Mouse (Mus musculus): ENCODE data around the gene Wdr73. TPM values are rescaled to one million over a fixed set of nuclear protein-coding genes. Genes with fewer than 3 reads are reported as not detected.

The Wdr73 gene
- polyA plus RNA-seq, 1 experiment from 2014 or later, result 16.8 TPM

DNA sequence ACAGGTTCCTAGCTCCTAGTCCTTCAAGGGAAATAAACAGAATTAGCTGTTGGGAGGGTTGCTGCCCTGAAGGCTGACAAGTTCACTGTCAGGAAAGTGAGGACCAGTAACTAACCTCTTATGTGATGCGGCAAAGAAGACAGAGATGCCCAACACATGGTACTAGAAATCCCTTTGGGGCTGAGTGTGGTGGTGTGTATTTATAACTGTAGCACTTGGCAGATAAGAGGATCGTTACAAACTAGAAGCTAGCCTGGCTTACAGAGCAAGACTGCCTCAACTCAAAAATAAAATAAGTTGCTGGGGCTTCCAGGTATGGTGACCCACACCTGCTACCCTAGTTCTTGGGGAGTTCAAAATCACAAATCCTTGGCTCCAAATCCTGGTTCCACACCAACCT, 51.8 kb downstream of the Wdr73 start:
- Histone ChIP-seq H3K4me1 (replicated peaks; ENCODE audit: control insufficient read depth, insufficient read depth) (no peaks in the 10 kb centered on the region), H3K27me3 (ENCODE audit: control insufficient read depth, insufficient read depth, low read length) (no peaks in the 10 kb centered on the region), H3K4me2 (replicated peaks; ENCODE audit: low read depth) (no peak overlapping the region), H3K4me3 (ENCODE audit: low read depth, low read length) (no peak overlapping the region), H3K27ac (replicated peaks) (no peak overlapping the region), H3K9ac (ENCODE audit: low read length) (no peak overlapping the region), H3K9me3 (ENCODE audit: control insufficient read depth, low read length) (no peaks in the 10 kb centered on the region), H3K36me3 (ENCODE audit: control insufficient read depth, insufficient read depth, low read length) (no peaks in the 10 kb centered on the region)
- 77% methylated on average over 2 of the region's 2 CpGs for WGBS
- ATAC-seq (ENCODE audit: low FRiP score, low TSS enrichment) (no peak), DNase-seq (ENCODE audit: low spot score) (no peak)
- no peak for TF ChIP-seq EP300 (optimal IDR thresholded peaks at IDR 0.05)
- no peak for TF ChIP-seq CTCF (IDR thresholded peaks at IDR 0.05; ENCODE audit: low read depth)

- ATAC-seq (ENCODE audit: low FRiP score, low TSS enrichment) (no peak), DNase-seq (ENCODE audit: low spot score) (no peak)
- TF ChIP-seq CTCF (IDR thresholded peaks at IDR 0.05; ENCODE audit: low read depth), result no peak
- H3K4me3 ChIP-seq (ENCODE audit: low read depth, low read length), result no peak overlapping the region
- H3K4me2 ChIP-seq (replicated peaks; ENCODE audit: low read depth), result no peak overlapping the region
- no peak overlapping the region for H3K9ac ChIP-seq (ENCODE audit: low read length)
- 86% methylated on average over 5 of the region's 5 CpGs for WGBS
- H3K27ac ChIP-seq (replicated peaks), result no peak overlapping the region
- no peaks in the 10 kb centered on the region for H3K36me3 ChIP-seq (ENCODE audit: control insufficient read depth, insufficient read depth, low read length)
- no peaks in the 10 kb centered on the region for H3K4me1 ChIP-seq (replicated peaks; ENCODE audit: control insufficient read depth, insufficient read depth)
- H3K27me3 ChIP-seq (ENCODE audit: control insufficient read depth, insufficient read depth, low read length), result no peaks in the 10 kb centered on the region
- no peaks in the 10 kb centered on the region for H3K9me3 ChIP-seq (ENCODE audit: control insufficient read depth, low read length)
Observed at GRCm38 (mm10) chr7:80846709-80847108, 54.4 kb downstream of the Wdr73 start.

- Histone ChIP-seq H3K4me1 (replicated peaks; ENCODE audit: control insufficient read depth, insufficient read depth) (no peaks in the 10 kb centered on the region), H3K27ac (replicated peaks) (no peak overlapping the region), H3K27me3 (ENCODE audit: control insufficient read depth, insufficient read depth, low read length) (no peaks in the 10 kb centered on the region), H3K4me2 (replicated peaks; ENCODE audit: low read depth) (no peak overlapping the region), H3K9ac (ENCODE audit: low read length) (0 out of 2 replicates have a peak overlapping the region, but pooled peaks have one; percentile 27), H3K9me3 (ENCODE audit: control insufficient read depth, low read length) (no peaks in the 10 kb centered on the region), H3K4me3 (ENCODE audit: low read depth, low read length) (no peak overlapping the region), H3K36me3 (ENCODE audit: control insufficient read depth, insufficient read depth, low read length) (no peaks in the 10 kb centered on the region)
- no peak for TF ChIP-seq EP300 (optimal IDR thresholded peaks at IDR 0.05)
- DNase-seq (ENCODE audit: low spot score) (no peak), ATAC-seq (ENCODE audit: low FRiP score, low TSS enrichment) (no peak)
- WGBS, result 74% methylated on average over 10 of the region's 10 CpGs
Observed at GRCm38 (mm10) chr7:80846280-80846678, 54.8 kb downstream of the Wdr73 start.

DNA sequence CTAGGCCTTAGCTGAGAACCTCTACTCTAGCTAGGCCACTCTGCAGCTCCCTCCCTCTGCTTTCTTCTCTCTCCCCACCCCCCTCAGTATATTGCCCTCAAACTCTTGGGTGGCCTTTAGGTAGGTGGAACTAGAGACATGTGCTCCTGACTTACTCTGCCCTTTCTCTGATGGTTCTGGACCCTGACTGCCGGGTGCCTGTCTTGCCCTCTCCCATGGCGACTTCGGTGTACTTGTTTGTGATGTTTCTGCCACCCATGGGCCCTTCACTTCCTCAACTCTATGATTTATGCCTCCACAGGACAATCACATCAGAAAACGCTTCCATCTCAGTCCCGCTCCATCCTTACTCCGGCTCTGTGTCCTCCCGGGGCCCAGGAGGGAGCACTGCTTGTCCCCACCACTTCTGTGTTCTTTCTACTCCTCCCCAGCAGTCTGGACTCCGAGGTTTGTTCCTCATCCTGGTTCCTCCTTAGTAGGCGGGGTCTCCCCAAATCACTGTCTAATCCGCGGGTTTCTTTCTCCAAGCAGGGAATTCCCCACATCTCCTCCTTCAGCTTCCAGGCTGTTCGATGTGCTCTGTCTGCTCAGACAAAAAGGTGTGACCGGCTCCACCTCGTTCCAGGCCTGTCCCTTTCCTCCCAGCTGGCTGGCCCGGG, 55.3 kb downstream of the Wdr73 start:
- Histone ChIP-seq H3K4me3 (ENCODE audit: low read depth, low read length) (no peak overlapping the region), H3K4me2 (replicated peaks; ENCODE audit: low read depth) (no peak overlapping the region), H3K9ac (ENCODE audit: low read length) (0 out of 2 replicates have a peak overlapping the region, but pooled peaks have one; percentile 27), H3K36me3 (ENCODE audit: control insufficient read depth, insufficient read depth, low read length) (no peaks in the 10 kb centered on the region), H3K27me3 (ENCODE audit: control insufficient read depth, insufficient read depth, low read length) (no peaks in the 10 kb centered on the region), H3K9me3 (ENCODE audit: control insufficient read depth, low read length) (no peaks in the 10 kb centered on the region), H3K4me1 (replicated peaks; ENCODE audit: control insufficient read depth, insufficient read depth) (0 out of 2 replicates have a peak, but pooled peaks cover 1% of the 10 kb centered on the region), H3K27ac (replicated peaks) (no peak overlapping the region)
- DNase-seq (ENCODE audit: low spot score), result no peak
- ATAC-seq (ENCODE audit: low FRiP score, low TSS enrichment), result no peak
- TF ChIP-seq EP300 (optimal IDR thresholded peaks at IDR 0.05), result no peak
- no peak for TF ChIP-seq CTCF (IDR thresholded peaks at IDR 0.05; ENCODE audit: low read depth)
- WGBS, result 54% methylated on average over 15 of the region's 15 CpGs

DNA sequence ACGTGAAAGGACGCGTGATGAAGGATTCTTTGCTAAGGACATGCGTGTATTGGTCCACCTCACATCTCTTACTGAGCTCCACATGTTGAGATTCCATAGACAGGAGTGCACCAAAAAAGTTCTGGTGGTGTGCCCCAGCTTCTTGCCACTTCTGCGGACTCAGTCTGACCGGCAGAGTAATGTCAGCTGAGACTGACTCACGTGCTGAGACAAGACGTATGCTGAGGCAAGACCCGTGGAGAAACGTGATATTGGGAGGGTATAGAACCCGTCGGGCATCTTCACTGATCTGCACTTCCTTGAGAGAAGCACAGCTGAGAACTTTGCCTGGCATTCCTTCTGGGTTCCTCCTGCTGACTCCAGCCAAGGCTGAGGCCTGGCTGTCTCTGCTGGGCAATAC, 56.4 kb downstream of the Wdr73 start:
- Histone ChIP-seq H3K9ac (ENCODE audit: low read length) (no peak overlapping the region), H3K27me3 (ENCODE audit: control insufficient read depth, insufficient read depth, low read length) (no peaks in the 10 kb centered on the region), H3K9me3 (ENCODE audit: control insufficient read depth, low read length) (no peaks in the 10 kb centered on the region), H3K4me3 (ENCODE audit: low read depth, low read length) (no peak overlapping the region), H3K36me3 (ENCODE audit: control insufficient read depth, insufficient read depth, low read length) (no peaks in the 10 kb centered on the region), H3K4me1 (replicated peaks; ENCODE audit: control insufficient read depth, insufficient read depth) (0 out of 2 replicates have a peak, but pooled peaks cover 2% of the 10 kb centered on the region), H3K4me2 (replicated peaks; ENCODE audit: low read depth) (no peak overlapping the region), H3K27ac (replicated peaks) (no peak overlapping the region)
- WGBS, result 90% methylated on average over 12 of the region's 12 CpGs
- DNase-seq (ENCODE audit: low spot score), result no peak
- no peak for ATAC-seq (ENCODE audit: low FRiP score, low TSS enrichment)
- TF ChIP-seq EP300 (optimal IDR thresholded peaks at IDR 0.05) (no peak), CTCF (IDR thresholded peaks at IDR 0.05; ENCODE audit: low read depth) (no peak)

DNA sequence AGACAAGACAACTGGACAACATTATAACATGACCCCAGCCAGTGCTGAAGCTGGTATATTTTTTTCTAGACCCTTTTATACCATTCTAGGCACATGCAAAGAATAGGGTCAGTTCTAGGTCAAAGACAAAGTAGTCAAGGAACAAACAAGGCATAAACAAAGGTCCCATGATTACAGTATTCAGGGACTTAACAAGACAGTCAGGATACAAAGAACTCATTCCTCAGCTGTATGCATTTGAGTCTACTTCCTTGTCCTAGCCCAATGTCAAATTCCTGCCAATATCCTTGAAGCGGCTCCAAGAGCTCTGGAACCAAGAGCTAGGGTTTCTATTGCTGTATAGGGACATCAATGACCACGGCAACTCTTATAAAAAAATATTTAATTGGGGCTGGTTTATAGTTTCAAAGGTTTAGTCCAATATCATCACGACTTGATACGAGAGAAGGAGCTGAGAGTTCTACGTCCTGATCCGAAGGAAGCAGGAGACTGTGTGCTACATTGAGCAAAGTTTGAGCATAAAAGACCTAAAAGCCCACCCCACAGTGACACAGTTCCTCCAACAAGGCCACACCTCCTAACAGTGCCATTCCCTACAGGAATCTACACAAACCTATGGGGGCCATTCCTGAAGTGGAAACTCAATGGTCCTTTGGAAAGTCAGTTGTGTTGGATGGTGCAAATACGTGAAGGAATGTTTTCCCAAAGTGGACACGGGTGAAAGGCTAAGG, 57.0 kb downstream of the Wdr73 start:
- Histone ChIP-seq H3K9ac (ENCODE audit: low read length) (no peak overlapping the region), H3K27me3 (ENCODE audit: control insufficient read depth, insufficient read depth, low read length) (no peaks in the 10 kb centered on the region), H3K4me2 (replicated peaks; ENCODE audit: low read depth) (no peak overlapping the region), H3K4me3 (ENCODE audit: low read depth, low read length) (no peak overlapping the region), H3K4me1 (replicated peaks; ENCODE audit: control insufficient read depth, insufficient read depth) (0 out of 2 replicates have a peak, but pooled peaks cover 2% of the 10 kb centered on the region), H3K36me3 (ENCODE audit: control insufficient read depth, insufficient read depth, low read length) (no peaks in the 10 kb centered on the region), H3K27ac (replicated peaks) (no peak overlapping the region), H3K9me3 (ENCODE audit: control insufficient read depth, low read length) (no peaks in the 10 kb centered on the region)
- TF ChIP-seq EP300 (optimal IDR thresholded peaks at IDR 0.05) (no peak), CTCF (IDR thresholded peaks at IDR 0.05; ENCODE audit: low read depth) (no peak)
- WGBS, result 92% methylated on average over 8 of the region's 8 CpGs
- no peak for DNase-seq (ENCODE audit: low spot score)
- ATAC-seq (ENCODE audit: low FRiP score, low TSS enrichment), result no peak

Measured in stomach, postnatal 0 days (tissue).